Mouse (Mus musculus) activated CD4-positive, CD25-positive, alpha-beta regulatory T cell, adult 4 months (primary cell): ENCODE data around the gene Kdelc1. TPM values are rescaled to one million over a fixed set of nuclear protein-coding genes. Genes with fewer than 3 reads are reported as not detected.

Experiments used
- ATAC-seq: one replicate; pipeline ENCODE4 v1.8.0; 2017
- polyA plus RNA-seq, 2 experiments: library from polyadenylated mRNA; unstranded; fragments of 100-300 nt; shearing (Covaris generic); gene quantifications; one replicate each; pipeline ENCODE4 v1.2.1; 2017

The Kdelc1 gene
- polyA plus RNA-seq, 2 experiments from 2014 or later: 13.6 to 13.9 TPM

- ATAC-seq: no peak
Observed at GRCm38 (mm10) chr1:44061836-44062235, 56.8 kb downstream of the Kdelc1 start, which contains the start of gene Gm8251. Gm8251 (minus strand) TSS chr1:44061936.

GRCm38 (mm10) chr1:44057805-44058204 is 60.8 kb downstream of the Kdelc1 start:
- no peak for ATAC-seq

Other genes starting within 250 kb of the Kdelc1 start
- gene Tpp2, start 185.2 kb downstream of the Kdelc1 start, polyA plus RNA-seq: 100 to 1,000 TPM; 111 to 114 TPM
- 1 to 10 TPM in 1 of 2 experiments, under 1 TPM in 1; 0.59 to 2.4 TPM for gene Mettl21c, start 98.8 kb downstream of the Kdelc1 start, polyA plus RNA-seq
- gene Gm8251, start 56.9 kb downstream of the Kdelc1 start, polyA plus RNA-seq: under 1 TPM; 0.17 to 0.29 TPM
- 10 to 100 TPM; 44.7 to 47.2 TPM for gene Tex30, start 16.4 kb downstream of the Kdelc1 start, polyA plus RNA-seq
- gene Bivm, start 149 bp upstream of the Kdelc1 start, polyA plus RNA-seq: 1 to 10 TPM; 9.0 TPM
- 10 to 100 TPM; 13.4 to 18.5 TPM for gene Ercc5, start 28.9 kb upstream of the Kdelc1 start, polyA plus RNA-seq
- not detected for gene Mettl21e, start 100.2 kb upstream of the Kdelc1 start, polyA plus RNA-seq